Mouse (Mus musculus): ENCODE measurements around the gene Mrm3. TPM values are rescaled to one million over a fixed set of nuclear protein-coding genes. Genes with fewer than 3 reads are reported as not detected.

The Mrm3 gene
- polyA plus RNA-seq, 1 experiment from 2014 or later = 18.6 TPM

DNA sequence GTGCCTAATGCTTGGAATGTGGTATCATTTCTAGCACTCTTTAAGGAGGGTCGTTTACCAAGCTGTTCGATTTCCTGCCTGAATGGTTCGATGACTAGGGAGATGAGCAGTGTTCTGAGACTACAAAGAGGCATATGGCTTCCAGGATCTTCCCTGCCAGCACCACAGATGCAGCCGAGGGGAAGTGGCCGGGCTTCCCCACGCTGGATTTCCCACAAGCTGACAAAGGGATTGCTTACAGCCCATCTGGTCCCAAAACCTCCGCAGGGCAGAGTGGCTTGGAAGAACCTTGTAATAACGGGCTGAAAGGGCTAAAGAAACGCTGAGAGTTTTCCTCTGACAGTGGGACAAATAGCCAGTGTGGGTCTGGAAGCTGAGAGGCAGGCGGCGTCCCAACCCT lies 46.9 kb downstream of the Mrm3 start:
- Histone ChIP-seq H3K27ac (ENCODE audit: low read depth, low read length) (peak overlapping the region; percentile 91), H3K9me3 (ENCODE audit: control insufficient read depth, low read length) (no peaks in the 10 kb centered on the region), H3K4me3 (ENCODE audit: low read depth, low read length) (no peak overlapping the region), H3K27me3 (ENCODE audit: control insufficient read depth, insufficient read depth, low read length) (no peaks in the 10 kb centered on the region), H3K4me2 (ENCODE audit: low read depth) (no peak overlapping the region), H3K4me1 (ENCODE audit: control insufficient read depth, insufficient read depth, low read length) (peaks cover 46% of the 10 kb centered on the region), H3K36me3 (ENCODE audit: control insufficient read depth, insufficient read depth, low read length) (no peaks in the 10 kb centered on the region), H3K9ac (ENCODE audit: low read length) (0 out of 2 replicates have a peak overlapping the region, but pooled peaks have one; percentile 5)
- WGBS = 16% methylated on average over 11 of the region's 11 CpGs
- DNase-seq (ENCODE audit: low spot score) = peak; percentile 70
- 0 out of 2 replicates have a peak, but pooled peaks have one; percentile 16 for ATAC-seq (ENCODE audit: insufficient read depth, low FRiP score, low TSS enrichment)

DNA sequence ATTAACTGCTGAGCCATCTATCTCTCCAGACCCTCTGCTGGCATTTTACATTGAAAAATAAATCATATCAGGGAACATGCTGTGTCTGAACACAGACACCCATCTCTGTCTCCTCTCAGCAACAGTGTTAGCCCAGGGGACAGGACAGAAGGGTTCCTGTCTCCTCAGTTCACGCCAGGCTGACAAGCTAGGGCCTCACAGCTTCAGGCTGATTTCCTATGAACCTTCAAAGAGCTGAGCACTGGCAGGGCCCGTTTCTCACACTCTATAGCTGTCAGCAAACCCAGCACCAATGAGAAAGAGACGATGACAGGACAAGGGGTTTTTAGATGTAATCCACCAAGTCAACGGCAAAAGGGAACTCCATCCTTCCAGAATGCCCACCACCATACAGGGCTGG lies 48.4 kb downstream of the Mrm3 start:
- Histone ChIP-seq H3K9me3 (ENCODE audit: control insufficient read depth, low read length) (no peaks in the 10 kb centered on the region), H3K27me3 (ENCODE audit: control insufficient read depth, insufficient read depth, low read length) (no peaks in the 10 kb centered on the region), H3K36me3 (ENCODE audit: control insufficient read depth, insufficient read depth, low read length) (no peaks in the 10 kb centered on the region), H3K9ac (ENCODE audit: low read length) (no peak overlapping the region), H3K4me2 (ENCODE audit: low read depth) (no peak overlapping the region), H3K27ac (ENCODE audit: low read depth, low read length) (no peak overlapping the region), H3K4me1 (ENCODE audit: control insufficient read depth, insufficient read depth, low read length) (peaks cover 46% of the 10 kb centered on the region), H3K4me3 (ENCODE audit: low read depth, low read length) (no peak overlapping the region)
- ATAC-seq (ENCODE audit: insufficient read depth, low FRiP score, low TSS enrichment) (no peak), DNase-seq (ENCODE audit: low spot score) (no peak)
- WGBS = 64% methylated on average over 4 of the region's 4 CpGs

DNA sequence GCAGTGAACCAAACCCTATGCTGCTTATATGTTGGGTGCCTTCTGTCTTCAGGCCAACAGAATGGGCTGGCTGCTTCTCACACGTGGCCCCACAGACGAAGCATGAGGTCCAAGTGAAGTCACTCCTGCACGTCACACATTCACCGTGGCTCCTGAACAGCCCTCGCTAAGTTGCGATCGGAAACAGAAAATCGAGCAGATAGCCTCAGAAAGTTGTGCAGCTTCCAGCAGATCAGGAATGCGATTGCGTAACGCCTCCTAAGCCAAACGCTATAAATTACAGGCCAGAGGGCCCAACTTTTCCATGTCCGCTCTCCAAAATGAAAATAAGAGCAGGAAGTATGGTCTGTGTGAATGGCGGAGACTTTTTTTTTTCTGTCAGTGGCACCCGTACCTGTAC lies 48.9 kb downstream of the Mrm3 start:
- peak overlapping the region; percentile 54; the same call in 1 of the 2 replicates for H3K27ac ChIP-seq (ENCODE audit: low read depth, low read length)
- no peak for ATAC-seq (ENCODE audit: insufficient read depth, low FRiP score, low TSS enrichment)
- H3K9me3 ChIP-seq (ENCODE audit: control insufficient read depth, low read length) = no peaks in the 10 kb centered on the region
- no peak overlapping the region for H3K9ac ChIP-seq (ENCODE audit: low read length)
- no peak overlapping the region for H3K4me3 ChIP-seq (ENCODE audit: low read depth, low read length)
- H3K36me3 ChIP-seq (ENCODE audit: control insufficient read depth, insufficient read depth, low read length) = no peaks in the 10 kb centered on the region
- 60% methylated on average over 15 of the region's 15 CpGs for WGBS
- DNase-seq (ENCODE audit: low spot score) = no peak
- no peak overlapping the region for H3K4me2 ChIP-seq (ENCODE audit: low read depth)
- H3K4me1 ChIP-seq (ENCODE audit: control insufficient read depth, insufficient read depth, low read length) = peaks cover 45% of the 10 kb centered on the region
- no peaks in the 10 kb centered on the region for H3K27me3 ChIP-seq (ENCODE audit: control insufficient read depth, insufficient read depth, low read length)

DNA sequence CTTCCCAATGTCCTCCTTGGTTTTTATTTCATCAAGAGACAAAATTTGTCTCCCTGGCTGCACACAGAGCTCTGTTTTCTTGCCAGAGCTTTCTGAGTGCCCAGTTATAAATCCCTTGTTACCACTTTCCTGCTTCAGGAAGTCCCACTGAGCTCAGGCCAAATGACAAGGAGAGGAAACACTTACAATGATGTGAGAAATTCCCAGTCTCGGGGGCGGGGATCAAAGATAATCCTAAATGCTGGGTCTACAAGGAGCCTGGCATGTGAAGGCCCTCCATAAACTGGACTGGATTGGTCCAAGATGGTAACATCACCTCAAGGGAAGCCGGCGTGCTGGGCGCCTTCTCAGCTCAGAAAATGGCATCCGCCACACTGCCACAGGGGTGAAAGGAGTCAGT lies 49.3 kb downstream of the Mrm3 start:
- 63% methylated on average over 6 of the region's 6 CpGs for WGBS
- H3K9ac ChIP-seq (ENCODE audit: low read length) = no peak overlapping the region

DNA sequence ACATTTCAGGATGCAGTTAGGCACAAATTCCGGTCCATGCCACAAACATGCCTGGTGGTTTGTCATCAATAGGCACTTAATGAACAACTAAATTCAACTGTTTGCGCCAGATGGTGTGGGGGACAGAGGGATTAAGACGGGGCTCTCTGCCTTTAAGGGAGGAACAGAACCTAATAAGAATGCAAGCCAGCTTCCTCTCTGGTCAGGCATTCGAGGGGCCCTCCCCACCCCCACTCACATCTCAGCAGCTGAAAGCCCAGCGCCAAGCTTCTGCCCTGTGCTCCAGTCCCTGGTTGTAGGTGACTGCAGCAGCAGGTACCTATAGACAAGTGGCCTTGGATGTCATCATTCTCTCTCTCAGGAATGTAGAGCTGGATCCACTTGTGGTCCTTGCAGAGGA lies 50.6 kb downstream of the Mrm3 start:
- Histone ChIP-seq H3K9me3 (ENCODE audit: control insufficient read depth, low read length) (no peaks in the 10 kb centered on the region), H3K4me3 (ENCODE audit: low read depth, low read length) (no peak overlapping the region), H3K27me3 (ENCODE audit: control insufficient read depth, insufficient read depth, low read length) (no peaks in the 10 kb centered on the region), H3K4me2 (ENCODE audit: low read depth) (no peak overlapping the region), H3K9ac (ENCODE audit: low read length) (no peak overlapping the region), H3K4me1 (ENCODE audit: control insufficient read depth, insufficient read depth, low read length) (peaks cover 38% of the 10 kb centered on the region), H3K27ac (ENCODE audit: low read depth, low read length) (no peak overlapping the region), H3K36me3 (ENCODE audit: control insufficient read depth, insufficient read depth, low read length) (no peaks in the 10 kb centered on the region)
- 57% methylated on average over 5 of the region's 5 CpGs for WGBS
- no peak for DNase-seq (ENCODE audit: low spot score)
- ATAC-seq (ENCODE audit: insufficient read depth, low FRiP score, low TSS enrichment) = no peak

More for the DNA sequence above, 49.3 kb downstream of the Mrm3 start:
- H3K9me3 ChIP-seq (ENCODE audit: control insufficient read depth, low read length) = no peaks in the 10 kb centered on the region
- no peaks in the 10 kb centered on the region for H3K36me3 ChIP-seq (ENCODE audit: control insufficient read depth, insufficient read depth, low read length)
- ATAC-seq (ENCODE audit: insufficient read depth, low FRiP score, low TSS enrichment) = no peak
- peak overlapping the region; percentile 54; the same call in 1 of the 2 replicates for H3K27ac ChIP-seq (ENCODE audit: low read depth, low read length)
- no peaks in the 10 kb centered on the region for H3K27me3 ChIP-seq (ENCODE audit: control insufficient read depth, insufficient read depth, low read length)
- no peak overlapping the region for H3K4me2 ChIP-seq (ENCODE audit: low read depth)
- no peak for DNase-seq (ENCODE audit: low spot score)
- H3K4me1 ChIP-seq (ENCODE audit: control insufficient read depth, insufficient read depth, low read length) = peaks cover 43% of the 10 kb centered on the region
- H3K4me3 ChIP-seq (ENCODE audit: low read depth, low read length) = no peak overlapping the region

DNA sequence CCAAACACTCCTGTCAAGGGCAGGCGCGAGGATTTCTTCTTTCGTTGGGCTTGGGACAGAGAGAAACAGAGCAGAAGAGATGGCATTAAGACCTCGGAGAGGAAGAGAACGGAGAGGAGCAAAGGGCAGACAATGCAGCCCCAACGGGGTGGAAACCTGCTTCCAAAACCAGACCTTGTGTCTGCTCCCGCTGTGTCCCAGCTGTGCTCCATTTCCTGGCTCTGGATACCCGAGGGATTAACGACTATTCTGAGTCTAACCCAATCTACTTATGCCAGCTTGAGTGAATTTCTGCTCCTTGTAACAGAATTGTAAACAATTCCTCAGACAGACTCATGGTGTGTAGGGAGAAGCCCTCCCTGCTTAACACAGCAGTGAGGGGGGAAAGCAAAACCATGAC lies 51.3 kb downstream of the Mrm3 start:
- Histone ChIP-seq H3K4me2 (ENCODE audit: low read depth) (no peak overlapping the region), H3K9me3 (ENCODE audit: control insufficient read depth, low read length) (no peaks in the 10 kb centered on the region), H3K9ac (ENCODE audit: low read length) (no peak overlapping the region), H3K27me3 (ENCODE audit: control insufficient read depth, insufficient read depth, low read length) (no peaks in the 10 kb centered on the region), H3K36me3 (ENCODE audit: control insufficient read depth, insufficient read depth, low read length) (no peaks in the 10 kb centered on the region), H3K4me1 (ENCODE audit: control insufficient read depth, insufficient read depth, low read length) (peaks cover 34% of the 10 kb centered on the region), H3K27ac (ENCODE audit: low read depth, low read length) (no peak overlapping the region; the same call in 1 of the 2 replicates), H3K4me3 (ENCODE audit: low read depth, low read length) (no peak overlapping the region)
- 28% methylated on average over 9 of the region's 9 CpGs for WGBS
- no peak for DNase-seq (ENCODE audit: low spot score)
- ATAC-seq (ENCODE audit: insufficient read depth, low FRiP score, low TSS enrichment) = no peak

DNA sequence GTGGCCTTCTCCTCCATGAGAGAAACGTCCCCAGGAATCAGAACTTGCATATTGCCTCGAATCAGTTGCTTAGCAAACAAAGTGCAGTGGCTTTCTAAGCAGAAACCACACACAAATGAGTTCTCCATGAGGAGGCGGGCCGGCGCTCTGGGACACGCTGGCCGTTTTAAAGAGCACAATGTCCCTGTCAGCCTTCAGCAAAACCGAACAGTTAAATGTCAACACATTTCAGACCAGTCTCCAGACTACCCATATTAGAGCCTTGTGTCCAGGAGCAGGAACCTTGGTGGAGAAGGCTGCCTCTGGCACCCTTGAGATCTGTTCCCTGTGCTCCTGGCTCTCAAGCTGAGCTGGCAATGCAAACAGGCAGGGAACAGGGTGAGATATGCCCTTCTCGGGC lies 53.7 kb downstream of the Mrm3 start:
- Histone ChIP-seq H3K27me3 (ENCODE audit: control insufficient read depth, insufficient read depth, low read length) (no peaks in the 10 kb centered on the region), H3K4me3 (ENCODE audit: low read depth, low read length) (no peak overlapping the region), H3K4me2 (ENCODE audit: low read depth) (no peak overlapping the region), H3K9me3 (ENCODE audit: control insufficient read depth, low read length) (no peaks in the 10 kb centered on the region), H3K4me1 (ENCODE audit: control insufficient read depth, insufficient read depth, low read length) (peaks cover 23% of the 10 kb centered on the region), H3K27ac (ENCODE audit: low read depth, low read length) (no peak overlapping the region), H3K9ac (ENCODE audit: low read length) (no peak overlapping the region), H3K36me3 (ENCODE audit: control insufficient read depth, insufficient read depth, low read length) (no peaks in the 10 kb centered on the region)
- 62% methylated on average over 9 of the region's 9 CpGs for WGBS
- no peak for DNase-seq (ENCODE audit: low spot score)
- ATAC-seq (ENCODE audit: insufficient read depth, low FRiP score, low TSS enrichment) = no peak

DNA sequence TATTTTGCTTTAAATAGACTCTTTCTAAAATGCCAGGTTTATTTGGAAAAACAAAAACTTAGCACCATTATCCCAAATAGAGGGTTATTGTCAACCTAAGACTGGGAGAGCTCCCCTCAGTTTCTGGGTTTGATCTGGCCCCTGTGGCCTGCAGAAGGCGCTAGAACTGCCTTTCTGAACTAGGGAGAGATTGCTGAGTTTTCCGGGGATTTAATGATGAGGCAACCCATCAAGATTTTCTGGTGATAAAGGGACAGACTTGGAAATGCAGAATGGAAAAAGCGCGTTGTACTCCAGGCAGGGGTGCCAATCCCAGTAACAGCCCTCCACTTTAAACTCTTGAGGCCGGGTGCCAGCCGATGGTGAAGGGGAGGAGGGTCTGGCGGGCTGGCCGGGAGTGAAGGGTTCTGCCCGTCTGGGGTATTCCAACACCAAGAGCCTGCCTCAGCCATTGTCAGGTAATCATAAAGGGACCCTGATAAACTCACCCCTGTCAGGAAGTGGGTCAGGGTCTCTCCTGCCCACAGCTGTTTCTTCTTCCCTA lies 55.0 kb downstream of the Mrm3 start:
- H3K4me2 ChIP-seq (ENCODE audit: low read depth) = no peak overlapping the region
- H3K36me3 ChIP-seq (ENCODE audit: control insufficient read depth, insufficient read depth, low read length) = no peaks in the 10 kb centered on the region
- no peaks in the 10 kb centered on the region for H3K9me3 ChIP-seq (ENCODE audit: control insufficient read depth, low read length)
- no peak overlapping the region for H3K27ac ChIP-seq (ENCODE audit: low read depth, low read length)
- no peak overlapping the region for H3K9ac ChIP-seq (ENCODE audit: low read length)
- 72% methylated on average over 9 of the region's 9 CpGs for WGBS
- no peaks in the 10 kb centered on the region for H3K27me3 ChIP-seq (ENCODE audit: control insufficient read depth, insufficient read depth, low read length)
- H3K4me1 ChIP-seq (ENCODE audit: control insufficient read depth, insufficient read depth, low read length) = peaks cover 15% of the 10 kb centered on the region; the same call in 1 of the 2 replicates
- H3K4me3 ChIP-seq (ENCODE audit: low read depth, low read length) = no peak overlapping the region
- DNase-seq (ENCODE audit: low spot score) = no peak
- ATAC-seq (ENCODE audit: insufficient read depth, low FRiP score, low TSS enrichment) = no peak

Data from neural tube, embryonic 11.5 days (tissue).